Mouse (Mus musculus): ENCODE results near the gene Tmem120a.

Gene Tmem120a

DNA sequence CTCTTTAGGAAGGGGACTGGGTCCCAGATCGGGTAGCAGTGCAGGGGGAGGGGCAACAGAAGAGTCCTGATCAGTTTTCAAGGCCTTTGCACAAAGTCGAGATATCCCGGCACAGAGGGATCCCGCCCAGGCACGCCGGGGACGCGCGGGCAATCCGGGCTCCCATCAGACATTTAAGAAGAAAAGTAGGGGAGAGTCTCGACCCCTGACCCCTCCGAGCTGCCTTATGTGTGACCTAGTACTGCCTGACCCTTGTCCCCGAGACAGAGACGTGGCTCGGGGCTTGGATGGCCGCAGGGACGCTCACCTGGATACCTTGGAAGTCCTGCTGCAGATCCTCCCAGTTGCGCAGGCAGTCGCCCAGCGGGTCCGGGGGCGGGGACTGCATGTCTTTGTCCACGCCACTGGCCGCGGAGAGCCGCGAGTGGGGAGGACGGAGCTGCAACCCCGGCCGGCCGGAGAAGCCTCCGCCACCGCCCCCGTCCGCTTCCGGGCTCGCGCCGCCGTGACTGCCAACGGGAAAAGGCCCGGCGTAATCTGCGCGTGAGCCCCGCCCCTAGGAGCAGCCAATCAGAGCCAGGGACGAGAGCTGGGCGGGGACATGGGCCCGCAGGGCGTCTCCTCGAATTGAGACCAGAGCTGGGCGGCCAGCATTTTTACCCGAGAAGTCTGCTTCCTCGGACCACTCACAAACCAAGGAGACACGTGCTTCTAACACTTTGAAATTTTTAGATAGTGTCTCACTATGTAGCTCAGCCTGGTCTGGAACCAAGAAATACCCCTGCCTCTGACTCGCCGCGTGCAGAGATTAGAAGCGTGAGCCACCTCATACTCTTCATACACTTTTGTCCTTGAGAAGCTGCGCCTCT is at the start of gene Tmem120a:
TSS of gene Tmem120a (minus strand) at position 708 of the 869 bp plus-strand sequence.
- peak; percentile 94 to 97 for DNase-seq

DNA sequence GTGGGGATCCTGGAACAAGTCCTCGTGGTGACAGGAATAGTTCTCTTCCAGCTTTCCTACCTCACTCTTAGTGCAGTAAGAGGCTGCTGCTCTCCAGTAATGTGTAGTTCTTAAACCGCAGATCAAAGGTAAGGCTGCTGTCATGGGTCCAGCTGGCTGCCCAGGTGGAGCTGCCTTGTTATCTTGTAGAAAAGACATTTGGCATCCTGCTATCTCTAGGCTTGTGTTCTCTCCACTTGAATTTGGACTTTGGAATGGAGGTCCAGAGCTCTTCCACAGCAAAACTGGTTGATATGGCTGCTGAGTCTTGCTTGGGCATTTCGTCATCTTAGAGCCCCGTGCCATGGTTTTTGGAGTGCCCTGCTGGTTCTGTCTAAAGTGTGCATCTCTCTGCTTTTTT is 38.7 kb upstream of the Tmem120a start:
- DNase-seq: no peak

DNA sequence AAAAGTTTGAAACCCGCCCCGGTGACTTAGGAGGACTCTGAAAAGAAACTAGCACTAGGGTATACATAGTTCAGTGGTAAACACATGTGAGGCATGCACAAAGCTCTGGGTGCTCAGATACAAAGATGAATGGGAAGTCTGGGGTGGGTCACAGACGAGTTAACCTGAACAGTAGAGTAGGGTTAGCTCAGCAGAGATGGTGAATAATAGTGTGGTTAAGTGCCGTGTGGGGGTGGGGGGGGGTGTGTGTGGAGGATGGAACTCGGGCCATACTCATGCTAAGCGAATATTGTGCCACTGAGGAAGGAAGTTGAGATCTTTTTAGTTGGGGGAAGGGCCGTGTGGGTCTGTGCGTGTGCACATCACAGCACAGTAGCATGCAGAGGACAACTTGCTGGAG is 36.1 kb upstream of the Tmem120a start:
- no peak for DNase-seq

DNA sequence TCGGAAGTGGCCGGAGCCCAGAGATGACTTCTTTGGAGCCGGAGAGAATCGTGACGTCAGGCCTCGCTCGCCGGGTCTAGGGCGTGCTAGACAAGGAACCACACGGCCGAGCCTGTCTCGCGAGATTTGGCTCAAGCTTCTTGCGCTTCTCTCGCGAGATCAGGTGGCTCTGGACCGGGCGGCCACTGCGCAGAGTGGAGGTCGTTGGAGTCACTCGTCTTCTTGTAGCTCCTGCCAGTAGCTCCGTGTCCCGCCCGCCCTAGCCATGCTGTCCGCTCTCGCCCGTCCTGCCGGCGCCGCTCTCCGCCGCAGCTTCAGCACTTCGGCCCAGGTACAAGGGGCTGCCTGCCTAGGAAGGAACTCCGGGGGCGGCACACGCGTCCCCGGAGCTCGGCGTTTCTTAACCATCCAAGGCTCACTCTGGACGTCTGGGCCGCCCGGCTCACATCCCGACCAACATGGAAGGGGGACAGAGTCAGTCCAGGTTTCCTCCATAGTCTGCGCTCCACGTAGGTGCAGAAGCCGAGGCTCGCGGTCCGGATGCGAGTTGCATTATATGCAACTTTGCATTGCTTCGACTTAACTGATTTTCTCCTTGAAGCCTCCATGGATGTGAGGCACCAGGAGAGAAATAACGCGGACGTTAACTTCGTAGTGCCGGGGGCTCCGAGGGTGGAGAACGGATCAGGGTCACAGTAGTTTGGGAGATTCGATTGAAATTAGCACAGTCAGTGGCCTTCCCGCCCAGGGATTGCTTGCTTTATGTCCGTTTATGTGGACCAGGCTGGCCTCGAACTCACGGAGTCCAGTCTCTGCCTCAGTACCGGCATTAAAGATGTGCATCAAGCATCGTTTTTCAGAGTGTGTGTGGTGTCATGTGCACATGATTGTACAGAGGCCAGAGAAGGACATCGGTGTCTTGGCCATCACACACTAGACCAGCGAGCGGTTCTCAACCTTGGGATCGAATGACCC is 34.5 kb upstream of the Tmem120a start, which contains the start of gene Mdh2:
TSS of gene Mdh2 (plus strand) at position 10 of the 975 bp plus-strand sequence.
- DNase-seq: peak; percentile 99 to 100

DNA sequence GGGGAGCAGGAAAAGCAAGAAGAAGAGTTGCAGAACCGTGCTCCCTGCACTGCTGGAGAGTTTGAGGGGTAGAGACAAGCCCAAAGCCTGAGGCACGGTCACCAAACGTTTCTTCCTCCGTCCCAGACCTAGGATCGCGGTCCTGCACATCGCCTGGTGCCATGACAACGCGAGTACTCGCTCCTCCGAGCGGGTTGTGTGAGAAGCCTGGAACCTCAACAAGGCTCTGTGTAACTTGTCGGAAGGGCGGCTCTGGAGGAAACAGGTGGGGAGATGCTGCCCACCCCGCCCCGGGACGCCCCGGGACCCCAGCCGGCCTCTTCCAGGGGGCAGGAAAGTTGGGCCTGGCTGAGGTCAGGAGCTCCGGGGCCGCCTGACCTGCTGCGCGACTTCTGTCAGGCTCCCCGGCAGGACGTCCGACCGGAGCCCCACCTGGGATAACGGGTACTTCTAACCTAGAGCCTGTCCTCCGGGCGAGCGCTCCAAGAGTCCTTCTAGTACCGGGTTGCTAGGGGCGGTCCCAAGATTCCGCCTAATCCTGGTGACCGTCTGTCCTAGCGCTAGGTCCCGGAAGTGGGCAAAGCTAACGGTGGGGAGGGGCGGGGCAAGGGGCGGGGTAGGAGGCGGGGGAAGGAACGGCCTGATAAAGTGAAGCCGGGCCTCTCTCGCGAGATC is 33.7 kb upstream of the Tmem120a start, which contains the start of gene Styxl1:
TSS of gene Styxl1 (minus strand) at position 590 of the 675 bp plus-strand sequence.
- no peak for DNase-seq

DNA sequence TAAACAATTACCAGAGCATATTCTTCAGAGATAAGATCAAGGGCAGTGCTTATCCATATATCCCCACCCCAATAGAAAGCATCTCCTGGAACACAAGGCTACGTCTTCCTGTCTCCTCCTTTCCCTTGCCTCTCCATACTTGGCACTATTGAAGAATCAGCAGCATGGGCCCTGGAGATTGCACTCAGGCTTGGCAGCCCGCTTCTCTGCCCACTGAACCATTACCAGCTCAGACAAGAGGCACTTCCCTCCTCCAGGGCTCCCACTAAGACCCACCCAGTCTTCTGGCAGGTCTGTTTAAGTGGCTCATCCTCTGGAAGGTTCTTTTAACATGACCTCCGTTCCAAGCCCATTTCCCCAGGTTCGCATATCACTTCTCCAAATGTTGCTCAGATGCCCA is 32.3 kb upstream of the Tmem120a start:
- no peak for DNase-seq

DNA sequence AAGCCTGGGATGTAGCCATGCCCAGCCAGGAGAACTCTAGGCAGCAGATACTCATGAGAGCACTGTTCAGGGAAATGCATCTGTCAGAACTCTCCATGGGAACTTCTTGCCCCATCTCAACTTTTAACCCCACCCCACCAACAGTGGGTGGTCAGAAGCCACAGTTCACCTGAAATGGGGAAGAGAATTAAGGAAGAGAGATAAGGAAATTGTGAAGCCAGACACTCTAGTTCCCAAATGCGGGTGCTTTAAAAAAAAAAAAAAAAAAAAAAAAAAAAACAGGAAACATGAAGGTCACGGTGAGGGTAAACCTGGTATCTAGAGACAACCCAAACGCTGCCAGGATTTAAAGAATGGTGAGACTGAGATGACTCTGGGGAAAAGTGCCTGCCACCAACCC is 28.3 kb upstream of the Tmem120a start:
- no peak for DNase-seq

DNA sequence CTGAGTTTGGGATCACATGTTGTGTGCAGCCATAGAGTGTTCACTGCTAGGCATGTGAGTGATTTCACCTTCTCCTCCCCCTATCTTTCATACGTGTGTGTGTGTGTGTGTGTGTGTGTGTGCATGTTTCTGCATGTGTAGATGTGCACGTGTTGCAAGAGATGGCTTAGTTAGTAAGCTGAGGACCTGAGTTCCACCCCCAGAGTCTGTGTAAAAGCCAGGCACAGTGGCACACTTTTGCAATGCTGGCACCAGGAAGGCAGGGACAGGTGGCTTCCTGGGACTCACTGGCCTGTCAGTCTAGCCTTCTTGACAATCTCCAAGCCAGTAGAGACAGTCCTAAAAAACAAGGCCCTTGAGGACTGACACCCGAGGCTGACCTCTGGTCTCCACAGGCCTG is 20.7 kb upstream of the Tmem120a start:
- DNase-seq: no peak

DNA sequence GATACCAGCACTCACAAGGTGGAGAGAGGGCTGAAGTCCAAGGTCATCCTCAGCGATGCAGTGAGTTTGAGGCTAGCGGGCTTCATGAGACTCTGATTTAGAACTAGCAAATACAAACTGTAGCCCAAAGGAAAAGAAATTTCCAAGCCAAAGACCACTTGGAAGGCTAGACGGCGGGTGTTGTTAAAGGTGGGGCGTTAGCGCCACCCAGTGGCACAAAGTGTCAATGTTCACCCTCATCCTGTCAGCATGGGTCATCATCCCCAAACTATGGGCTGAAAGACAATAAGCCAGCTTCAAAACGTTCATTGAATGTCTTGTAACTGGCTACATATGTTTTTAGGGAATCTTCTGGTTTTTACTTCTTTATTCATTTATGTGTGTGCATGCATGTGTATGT is 19.3 kb upstream of the Tmem120a start:
- peak; percentile 53 to 82 for DNase-seq

DNA sequence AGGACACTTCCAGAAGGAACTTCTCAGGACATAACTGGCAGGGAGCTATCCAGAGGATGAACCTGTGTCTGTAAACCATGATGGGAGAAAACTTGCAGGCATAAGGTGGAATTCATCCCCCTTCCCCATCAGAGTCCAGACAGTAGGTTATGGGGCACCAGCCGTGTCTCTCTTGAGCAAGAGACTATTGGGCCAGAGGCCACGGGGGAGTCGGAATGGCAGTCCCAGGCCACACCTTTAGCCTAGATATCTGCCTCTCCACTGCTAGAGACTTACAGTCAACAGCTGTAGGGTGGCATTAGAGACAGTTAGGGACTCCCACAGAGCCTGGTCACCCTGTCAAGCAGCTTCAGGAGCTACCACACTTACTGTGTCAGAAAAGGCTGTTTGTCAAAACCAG is 17.6 kb upstream of the Tmem120a start:
- no peak for DNase-seq

DNA sequence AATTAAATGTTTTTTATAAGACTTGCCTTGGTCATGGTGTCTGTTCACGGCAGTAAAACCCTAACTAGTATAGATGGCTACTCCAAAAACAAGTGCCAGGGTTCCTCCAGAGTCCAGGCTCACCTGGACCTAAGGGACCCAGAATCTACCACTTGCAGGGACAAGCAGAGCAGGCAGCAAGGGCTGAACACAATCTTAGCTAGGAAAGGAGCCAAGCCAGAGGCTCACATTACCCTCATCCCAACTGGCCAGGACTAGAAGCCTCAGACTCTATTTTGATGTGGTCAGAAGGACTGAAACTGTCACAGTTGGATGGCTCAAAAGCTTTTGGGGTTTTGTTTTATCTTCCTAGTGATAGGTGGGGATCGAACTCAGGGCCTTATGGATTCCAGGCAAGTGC is 7.3 kb upstream of the Tmem120a start:
- no peak for DNase-seq

DNA sequence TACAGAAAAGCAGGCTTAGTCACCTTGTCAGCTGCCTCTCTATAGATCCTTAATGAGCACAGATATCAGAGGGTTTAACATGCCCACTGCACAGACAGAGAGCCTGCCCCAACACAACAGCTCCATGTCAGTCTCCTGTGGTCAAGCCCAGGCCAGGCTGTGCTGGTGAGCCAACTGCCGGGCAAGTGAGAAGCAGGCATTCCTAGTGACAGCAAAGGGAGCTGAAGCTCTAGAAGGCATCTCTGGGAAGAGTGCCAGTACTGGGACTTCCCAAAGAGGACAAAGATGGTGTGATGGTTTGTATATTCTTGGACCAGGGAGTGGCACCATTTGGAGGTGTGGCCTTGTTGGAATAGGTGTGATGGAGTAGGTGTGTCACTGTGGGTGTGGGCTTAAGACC is 6.8 kb upstream of the Tmem120a start:
- DNase-seq: no peak

DNA sequence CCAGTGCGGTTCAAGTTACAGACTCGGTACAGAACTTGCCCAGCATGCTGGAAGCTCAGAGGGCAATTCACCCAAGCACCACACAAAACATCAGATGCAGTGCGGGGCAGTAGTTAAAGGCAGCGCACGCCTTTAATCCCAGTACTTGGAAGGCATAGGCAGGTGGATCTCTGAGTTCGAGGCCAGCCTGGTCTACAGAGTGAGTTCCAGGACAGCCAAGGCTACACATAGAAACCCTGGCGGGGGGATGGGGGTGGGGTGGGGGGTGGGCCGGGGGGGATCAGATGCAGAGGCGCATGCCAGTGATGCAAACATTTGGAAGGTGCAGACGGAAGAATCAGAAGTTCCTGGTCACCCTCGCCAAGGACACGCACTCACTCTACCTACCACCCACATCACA is 494 bp upstream of the Tmem120a start:
- DNase-seq: no peak

DNA sequence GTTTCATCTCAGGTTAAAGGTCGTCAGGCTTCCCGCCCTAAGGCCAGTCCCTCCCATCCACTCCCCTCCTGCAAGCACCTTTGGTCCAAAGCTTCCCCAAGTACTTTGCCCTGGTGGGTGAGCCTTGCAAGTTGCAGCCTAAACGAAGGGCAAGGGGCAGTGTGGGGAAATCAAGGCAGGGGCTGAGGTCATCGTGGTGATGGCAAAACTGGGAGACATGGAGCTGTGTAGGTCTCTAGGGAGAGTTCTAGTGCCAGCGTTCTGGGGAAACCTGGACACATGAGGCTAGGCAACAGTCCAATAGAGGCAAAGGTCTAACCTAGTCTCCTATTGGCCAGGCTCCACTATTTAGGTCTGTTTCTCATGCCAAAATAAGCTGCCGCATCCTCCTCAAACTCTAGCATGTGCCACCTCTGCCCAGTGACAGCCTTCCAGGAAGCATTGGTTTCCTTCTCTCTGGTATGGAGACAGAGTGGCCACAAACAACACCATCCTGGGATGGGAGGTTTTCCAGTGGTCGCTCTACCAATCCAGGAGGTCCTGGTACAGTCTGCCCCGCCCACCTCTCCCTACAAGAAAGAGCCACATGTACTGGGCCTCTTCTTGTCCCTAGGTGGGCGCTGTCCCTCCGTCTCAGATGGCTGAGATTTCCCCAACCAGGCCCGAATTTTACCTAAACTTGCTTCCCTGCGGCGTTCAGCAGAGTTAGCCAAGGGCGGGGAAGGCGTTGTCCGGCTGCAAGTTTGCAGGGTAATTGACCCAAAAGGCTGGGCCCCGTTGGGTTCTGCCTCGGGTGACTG is 1.1 kb downstream of the Tmem120a start:
- peak in 1 of 2 experiments; percentile 32 for DNase-seq

DNA sequence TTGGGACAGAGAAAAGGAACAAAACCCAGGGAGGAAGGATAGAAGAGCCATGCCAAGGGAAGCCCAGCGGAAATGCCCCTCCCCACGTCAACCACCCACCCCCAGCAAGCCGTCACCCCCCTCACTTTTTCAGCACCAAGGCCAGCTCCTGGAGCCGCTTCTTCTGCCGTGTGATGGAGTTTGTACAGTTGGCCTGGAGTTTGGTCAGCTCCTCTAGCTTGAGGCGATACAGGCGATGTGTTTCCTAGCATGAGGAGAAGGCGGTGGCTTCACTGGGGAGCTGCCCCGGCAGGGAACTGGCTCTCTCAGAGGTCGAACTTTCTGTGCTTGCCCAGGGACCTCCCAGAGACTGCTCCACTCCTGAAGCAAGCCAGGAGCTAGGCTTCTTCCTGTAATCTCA is 2.1 kb downstream of the Tmem120a start:
- no peak for DNase-seq

DNA sequence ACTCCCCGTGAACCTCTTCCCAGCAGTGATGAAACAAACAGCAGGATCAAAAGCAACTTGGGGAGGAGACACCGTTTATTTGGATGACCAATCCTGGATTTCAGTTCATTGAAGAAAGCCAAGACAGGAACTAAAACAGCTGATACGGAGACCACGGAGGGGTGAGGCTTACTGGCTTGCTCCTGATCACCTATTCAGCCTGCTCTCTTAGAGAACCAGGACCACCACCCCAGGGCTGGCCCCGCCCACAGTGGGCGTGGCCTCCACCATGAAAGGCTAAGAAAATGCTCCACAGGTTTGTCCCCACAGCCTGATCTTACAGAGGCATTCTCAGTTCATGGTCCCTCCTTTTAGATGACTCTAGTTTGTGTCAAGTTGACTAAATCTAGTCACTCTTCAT is 6.0 kb downstream of the Tmem120a start:
- no peak for DNase-seq

DNA sequence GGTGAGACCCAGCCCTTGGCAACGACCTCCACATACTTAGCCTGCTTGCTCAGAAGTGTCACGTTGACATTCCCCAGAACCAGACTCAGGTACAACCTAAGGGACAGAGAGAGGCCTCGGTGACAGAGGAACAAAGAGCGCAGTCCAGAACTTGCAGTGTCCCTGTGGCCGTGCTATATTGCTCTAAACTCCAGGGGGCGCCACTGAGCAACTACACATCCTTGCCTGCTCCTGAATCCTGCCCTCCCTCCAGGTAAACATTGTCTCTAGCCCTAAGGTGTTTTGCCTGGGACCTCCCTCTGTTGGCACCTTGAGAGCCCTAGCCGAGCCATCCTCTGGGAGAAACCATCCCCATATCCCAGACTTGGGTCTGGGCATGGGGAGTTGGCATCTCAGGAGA is 7.1 kb downstream of the Tmem120a start:
- DNase-seq: no peak

DNA sequence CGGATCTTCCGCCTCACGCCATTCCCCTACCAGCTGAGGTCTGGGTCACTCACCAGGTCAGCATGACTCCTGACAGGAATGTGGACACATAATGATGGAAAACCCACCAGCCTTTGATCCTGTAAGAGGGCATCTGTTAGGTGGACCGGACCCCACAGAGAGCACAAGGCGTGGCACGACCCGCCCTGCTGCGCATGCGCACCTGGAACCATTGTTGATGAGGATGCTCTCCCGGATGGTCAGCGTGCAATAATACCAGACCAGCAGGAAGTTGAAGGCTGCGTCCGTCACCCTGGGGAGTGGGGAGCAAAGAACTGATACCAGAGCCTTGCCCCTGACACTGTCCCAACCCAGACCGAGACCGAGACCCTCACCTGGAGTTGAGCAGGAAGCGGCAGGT is 7.7 kb downstream of the Tmem120a start:
- DNase-seq: no peak

DNA sequence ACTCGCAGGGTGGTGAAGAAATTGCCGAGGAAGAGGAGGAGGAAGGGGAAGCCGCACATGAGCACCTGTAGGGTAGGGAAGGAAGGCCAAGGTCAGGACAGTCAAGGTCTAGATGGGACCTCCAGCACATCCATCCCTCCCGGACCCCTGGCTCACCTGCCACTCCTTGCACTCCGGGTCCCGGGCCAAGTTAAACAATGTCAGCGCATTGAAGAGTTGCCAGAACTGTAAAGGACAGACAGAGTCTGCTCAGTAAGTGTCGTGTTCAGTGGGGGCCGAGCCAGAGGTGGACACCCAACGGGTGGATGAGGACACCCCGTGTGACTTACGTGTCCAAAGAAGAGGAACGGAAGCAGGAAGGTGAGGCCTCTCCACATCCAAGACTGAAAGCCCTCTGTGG is 8.5 kb downstream of the Tmem120a start:
- no peak for DNase-seq

DNA sequence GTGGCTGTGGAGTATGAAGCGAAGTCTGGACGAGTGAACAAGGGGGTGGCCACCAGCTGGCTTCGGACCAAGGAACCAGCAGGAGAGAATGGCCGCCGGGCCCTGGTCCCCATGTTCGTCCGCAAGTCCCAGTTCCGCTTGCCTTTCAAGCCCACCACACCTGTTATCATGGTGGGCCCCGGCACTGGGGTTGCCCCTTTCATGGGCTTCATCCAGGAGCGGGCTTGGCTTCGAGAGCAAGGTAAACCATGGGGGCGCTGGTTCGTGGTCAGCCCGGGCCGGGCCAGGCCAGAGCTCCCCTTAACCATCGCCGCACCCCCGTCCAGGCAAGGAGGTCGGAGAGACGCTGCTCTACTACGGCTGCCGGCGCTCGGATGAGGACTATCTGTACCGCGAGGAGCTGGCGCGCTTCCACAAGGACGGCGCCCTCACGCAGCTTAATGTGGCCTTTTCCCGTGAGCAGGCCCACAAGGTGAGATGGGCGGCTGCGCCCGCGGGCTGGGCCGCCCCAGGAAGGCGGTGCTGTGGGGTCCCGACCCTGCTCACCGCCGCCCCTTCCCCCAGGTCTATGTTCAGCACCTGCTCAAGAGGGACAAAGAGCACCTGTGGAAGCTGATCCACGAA is 10.1 kb downstream of the Tmem120a start:
- DNase-seq: no peak

DNA sequence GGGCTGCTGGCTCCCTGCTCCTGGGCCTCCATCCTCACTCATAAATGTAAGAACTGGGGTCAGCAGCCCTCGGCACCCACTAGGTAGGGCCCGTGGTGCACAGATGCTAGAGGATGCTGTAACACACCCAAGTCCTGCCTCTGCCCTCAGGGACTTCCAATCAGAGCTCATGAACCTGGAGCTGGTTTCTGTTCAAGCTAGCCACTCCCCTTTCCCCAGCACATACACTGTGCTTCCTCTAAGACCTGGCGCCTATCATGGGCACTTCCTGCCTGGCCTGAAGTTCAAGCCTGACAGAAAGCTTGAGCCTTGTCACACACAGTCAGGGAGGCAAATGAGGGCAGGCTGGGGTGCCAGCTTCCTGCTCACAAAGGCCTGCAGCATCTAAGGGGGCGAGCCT is 11.2 kb downstream of the Tmem120a start:
- DNase-seq: no peak

DNA sequence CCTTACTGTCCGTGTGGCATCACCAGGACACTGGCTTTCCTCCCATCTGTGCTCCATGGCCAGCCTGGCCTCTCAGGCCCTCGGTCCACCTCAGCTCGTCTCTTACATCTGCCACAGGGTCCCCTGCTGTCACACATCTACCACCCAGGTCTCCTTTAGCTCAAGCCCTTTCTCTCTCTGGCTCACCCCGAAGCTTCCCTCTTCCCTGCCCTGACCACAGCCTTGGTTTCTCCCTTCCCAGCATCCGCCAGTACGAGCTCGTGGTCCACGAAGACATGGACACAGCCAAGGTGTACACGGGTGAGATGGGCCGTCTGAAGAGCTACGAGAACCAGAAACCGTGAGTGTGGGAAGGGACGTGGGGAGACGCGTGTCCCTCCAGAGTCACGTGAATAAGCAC is 12.9 kb downstream of the Tmem120a start:
- no peak for DNase-seq
